Mouse (Mus musculus): ENCODE results near the gene Cypt1. TPM values are rescaled to one million over a fixed set of nuclear protein-coding genes. Genes with fewer than 3 reads are reported as not detected.

Cypt1 gene
- polyA plus RNA-seq (2015; fragmentation: Nextera tagmentation; extraction: Ambion mirVana): not detected in 2 replicates

DNA sequence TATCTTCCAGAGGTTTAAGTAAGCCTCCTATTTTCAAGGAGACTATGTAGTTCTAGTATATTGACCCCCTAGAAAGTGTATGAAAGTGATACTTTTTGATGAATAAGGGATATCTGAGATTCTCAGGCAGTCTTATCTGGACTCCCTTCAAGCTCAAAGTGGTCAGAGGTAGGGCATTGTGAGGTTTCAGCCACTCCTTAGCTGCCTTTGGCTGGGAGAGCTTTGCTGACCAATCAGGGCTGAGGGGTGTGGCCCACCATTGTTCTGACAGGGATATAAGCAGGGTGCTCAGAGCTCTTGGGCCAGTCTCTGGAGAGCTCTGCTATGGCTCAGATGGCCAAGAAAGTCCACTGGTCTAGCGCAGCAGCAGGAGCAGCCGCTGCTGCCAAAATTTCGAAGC is at the start of gene Cypt1:
Cypt1 (plus strand) TSS at position 301 of the 400 bp plus-strand sequence.

Other genes starting within 250 kb of the Cypt1 start
- 28.7 and 29.9 TPM in 2 replicates for gene Maoa, start 96.8 kb downstream of the Cypt1 start, polyA plus RNA-seq (2015; fragmentation: Nextera tagmentation; extraction: Ambion mirVana)

Measured in neural tube, postnatal 0 days (tissue).